Mouse (Mus musculus) right cerebral cortex, adult 18-20 months (tissue): ENCODE data around the gene Pigx.

Experiments
- DNase-seq: peaks from one replicate; pipeline ENCODE4 v3.0.0; 2022; ENCODE audit warnings: mixed read lengths

The Pigx gene

GRCm38 (mm10) chr16:32042367-32042766, 57.2 kb downstream of the Pigx start:
- DNase-seq = no peak
